Mouse (Mus musculus) embryonic facial prominence, embryonic 11.5 days (tissue): ENCODE data around the gene Phf21a. TPM values are rescaled to one million over a fixed set of nuclear protein-coding genes. Genes with fewer than 3 reads are reported as not detected.

Source experiments
- ATAC-seq: fragments of 200-750 bp; cut with Nextera tagmentation; replicated peaks from 2 replicates; pipeline ENCODE4 v1.8.0; 2017; ENCODE audit warnings: low read depth; ENCODE audit not compliant: insufficient number of reproducible peaks, low FRiP score, low TSS enrichment
- DNase-seq: peaks from one replicate; pipeline ENCODE4 v3.0.0-alpha.2; 2015; ENCODE audit warnings: low spot score
- H3K27ac ChIP-seq: fragments of 300-500 bp; sonication (generic); replicated peaks from 2 replicates; pipeline ENCODE4 v1.5.1; 2014; ENCODE audit warnings: mild to moderate bottlenecking, low read depth, low read length, control low read depth
- H3K27me3 ChIP-seq: fragments of 300-500 bp; sonication (generic); 2 replicates; pipeline ENCODE4 v1.6.1; 2014; ENCODE audit warnings: mild to moderate bottlenecking, low read length, moderate library complexity, mixed read lengths; ENCODE audit not compliant: control insufficient read depth, insufficient read depth
- H3K36me3 ChIP-seq: fragments of 300-500 bp; sonication (generic); replicated peaks from 2 replicates; pipeline ENCODE4 v1.6.1; 2014; ENCODE audit warnings: low read depth, mild to moderate bottlenecking, low read length, moderate library complexity, mixed read lengths; ENCODE audit not compliant: control insufficient read depth, insufficient read depth
- H3K4me1 ChIP-seq: fragments of 300-500 bp; sonication (generic); 2 replicates; pipeline ENCODE4 v1.6.1; 2014; ENCODE audit warnings: low read length, mixed read lengths; ENCODE audit not compliant: control insufficient read depth, insufficient read depth
- H3K4me2 ChIP-seq: fragments of 300-500 bp; sonication (generic); 2 replicates; pipeline ENCODE4 v1.6.1; 2014; ENCODE audit warnings: low read depth, mild to moderate bottlenecking, control low read depth, low read length, moderate library complexity
- H3K4me3 ChIP-seq: fragments of 300-500 bp; sonication (generic); 2 replicates; pipeline ENCODE4 v1.5.1; 2014; ENCODE audit warnings: low read depth, low read length, control low read depth
- H3K9ac ChIP-seq: fragments of 300-500 bp; sonication (generic); replicated peaks from 2 replicates; pipeline ENCODE4 v1.6.1; 2014; ENCODE audit warnings: mild to moderate bottlenecking, control low read depth, low read length
- H3K9me3 ChIP-seq: fragments of 300-500 bp; sonication (generic); replicated peaks from 2 replicates; pipeline ENCODE4 v1.6.1; 2016; ENCODE audit warnings: mild to moderate bottlenecking, low read length, inconsistent platforms, mixed read lengths; ENCODE audit not compliant: control insufficient read depth
- WGBS: fragments of 180-500 bp; shearing (Covaris S2); extraction: QIAGEN DNeasy Blood & Tissue Kit; methylation state at CpG from one replicate; pipeline ENCODE4 v1.1.7; 2014; 5-methylcytosine and 5-hydroxymethylcytosine counted together
- polyA plus RNA-seq: library from polyadenylated mRNA; unstranded; fragments of >200 nt; fragmentation: Nextera tagmentation; extraction: Ambion mirVana; gene quantifications from 2 replicates; pipeline ENCODE4 v1.2.1, GENCODE M21; 2014

The Phf21a gene
- polyA plus RNA-seq, 1 experiment from 2014 or later = 41.8 TPM

DNA sequence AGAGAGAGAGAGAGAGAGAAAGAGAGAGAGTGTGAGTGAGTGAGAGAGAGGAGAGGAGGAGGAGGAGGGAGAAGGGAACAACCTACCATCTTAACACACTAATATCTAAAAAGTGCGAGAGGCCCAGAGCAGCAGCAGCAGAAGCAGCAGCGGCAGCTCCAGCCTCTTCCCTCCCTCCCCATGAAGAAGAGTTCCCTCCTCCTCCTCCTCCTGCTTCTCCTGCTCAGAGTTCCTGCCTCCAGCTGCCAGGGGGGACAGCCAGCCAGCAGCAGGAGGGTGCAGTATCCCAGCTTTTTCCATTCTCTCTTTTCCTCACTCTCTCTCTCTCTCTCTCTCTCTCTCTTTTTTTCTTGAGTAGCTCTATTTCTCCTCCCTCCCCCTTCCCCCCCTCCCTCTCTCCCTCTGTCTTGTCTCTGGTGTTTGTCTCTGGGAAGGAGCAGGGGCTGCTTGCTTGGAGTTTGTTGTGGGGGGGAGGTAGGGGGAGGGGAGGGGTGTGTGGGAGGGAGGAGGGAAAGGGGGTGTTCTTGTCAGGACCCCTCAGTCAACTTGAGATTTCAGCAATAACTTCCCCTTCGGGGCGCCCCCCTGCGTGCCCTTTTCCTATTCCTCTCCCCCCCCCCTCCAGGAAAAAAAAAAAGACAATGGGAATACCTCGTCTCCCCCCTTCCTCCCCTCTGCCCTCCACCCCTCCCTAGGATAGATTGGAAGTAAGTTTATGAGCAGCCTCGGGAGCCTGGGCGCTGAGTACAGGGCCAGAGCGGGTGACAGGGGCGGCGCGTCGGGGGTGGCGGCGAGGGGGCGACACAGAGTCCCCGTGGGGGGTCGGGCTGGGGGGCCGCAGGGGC is 91.4 kb downstream of the Phf21a start:
- H3K9me3 ChIP-seq = no peaks in the 10 kb centered on the region
- 3% methylated on average over 6 of the region's 19 CpGs for WGBS
- ATAC-seq (peak; percentile 49), DNase-seq (peak; percentile 75)
- H3K27me3 ChIP-seq = no peaks in the 10 kb centered on the region
- H3K4me2 ChIP-seq = peak overlapping the region; percentile 85
- no peaks in the 10 kb centered on the region for H3K4me1 ChIP-seq
- peak overlapping the region; percentile 86 for H3K4me3 ChIP-seq
- no peaks in the 10 kb centered on the region for H3K36me3 ChIP-seq
- H3K9ac ChIP-seq = peak overlapping the region; percentile 92
- peak overlapping the region; percentile 99 for H3K27ac ChIP-seq

DNA sequence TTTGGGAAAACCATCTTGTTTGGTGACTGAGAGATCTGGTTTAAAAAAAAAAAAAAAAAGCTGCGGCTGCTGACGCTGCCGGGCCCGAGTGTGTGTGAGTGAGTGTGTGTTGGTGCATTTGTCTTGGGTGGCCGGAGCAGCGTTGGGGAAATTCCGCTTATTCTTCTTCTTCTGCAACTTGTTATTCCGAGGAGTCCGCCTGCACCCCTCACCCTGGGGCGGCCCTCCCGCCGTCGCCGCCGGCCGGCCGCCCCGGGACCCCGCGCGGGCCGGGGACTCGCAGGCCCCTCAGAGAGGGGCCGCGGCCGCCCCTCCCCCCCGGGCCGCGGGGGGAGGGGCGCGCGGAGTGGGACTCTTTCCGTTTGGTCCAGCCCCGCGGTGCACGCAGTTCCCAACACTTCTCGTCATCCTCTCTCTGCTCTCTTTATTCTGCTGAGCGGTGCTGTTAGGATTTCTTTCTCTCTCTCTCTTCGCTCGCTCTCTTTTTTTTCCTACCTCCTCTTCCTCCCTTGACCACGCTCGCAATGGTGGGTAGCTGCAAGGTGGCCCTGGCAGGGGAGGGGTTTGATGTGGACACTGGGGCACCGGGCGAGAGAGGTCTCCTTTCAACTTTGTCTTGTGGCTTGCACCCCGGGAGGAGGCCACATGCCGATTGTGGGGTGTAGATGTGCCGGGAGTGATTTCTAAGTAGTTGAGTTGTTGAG is 92.3 kb downstream of the Phf21a start:
- Histone ChIP-seq H3K4me2 (peak overlapping the region; percentile 85), H3K27me3 (no peaks in the 10 kb centered on the region), H3K36me3 (no peaks in the 10 kb centered on the region), H3K9me3 (no peaks in the 10 kb centered on the region), H3K4me3 (peak overlapping the region; percentile 86), H3K9ac (peak overlapping the region; percentile 92), H3K4me1 (no peaks in the 10 kb centered on the region), H3K27ac (peak overlapping the region; percentile 99)
- under 1% methylated on average over 44 of the region's 47 CpGs for WGBS
- ATAC-seq = peak; percentile 46; the same call in 1 of the 2 replicates
- peak; percentile 78 for DNase-seq

GRCm38 (mm10) chr2:92185766-92186450 is 93.0 kb downstream of the Phf21a start:
- WGBS = 14% methylated on average over 11 of the region's 11 CpGs
- Histone ChIP-seq H3K4me3 (peak overlapping the region; percentile 86), H3K27me3 (no peaks in the 10 kb centered on the region), H3K36me3 (no peaks in the 10 kb centered on the region), H3K4me2 (peak overlapping the region; percentile 85), H3K4me1 (no peaks in the 10 kb centered on the region), H3K27ac (peak overlapping the region; percentile 99), H3K9ac (peak overlapping the region; percentile 92), H3K9me3 (no peaks in the 10 kb centered on the region)
- DNase-seq = no peak
- no peak for ATAC-seq

GRCm38 (mm10) chr2:92187061-92187460 is 94.1 kb downstream of the Phf21a start:
- H3K4me3 ChIP-seq = no peak overlapping the region
- H3K9me3 ChIP-seq = no peaks in the 10 kb centered on the region
- H3K4me2 ChIP-seq = 0 out of 2 replicates have a peak overlapping the region, but pooled peaks have one; percentile 13
- DNase-seq (no peak), ATAC-seq (no peak)
- WGBS = 71% methylated on average over 6 of the region's 6 CpGs
- H3K4me1 ChIP-seq = no peaks in the 10 kb centered on the region
- no peak overlapping the region for H3K9ac ChIP-seq
- no peaks in the 10 kb centered on the region for H3K36me3 ChIP-seq
- no peak overlapping the region for H3K27ac ChIP-seq
- no peaks in the 10 kb centered on the region for H3K27me3 ChIP-seq

DNA sequence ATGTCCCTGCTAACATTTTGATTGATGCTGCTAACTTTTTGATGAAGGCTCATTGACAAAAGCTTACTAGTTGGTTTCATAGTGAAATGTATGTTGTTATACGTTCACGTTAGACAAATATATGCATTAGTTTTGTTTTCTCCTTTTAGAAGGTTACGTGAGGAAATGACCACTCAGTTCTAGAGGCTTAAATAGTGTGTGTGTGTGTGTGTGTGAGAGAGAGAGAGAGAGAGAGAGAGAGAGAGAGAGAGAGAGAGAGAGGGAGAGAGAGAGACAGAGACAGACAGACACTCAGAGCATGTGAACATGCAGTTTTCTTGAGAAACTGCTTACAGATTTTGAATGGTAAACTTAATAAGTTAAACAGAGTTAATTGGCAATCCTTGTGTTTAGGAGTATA is 95.8 kb downstream of the Phf21a start:
- no peaks in the 10 kb centered on the region for H3K9me3 ChIP-seq
- no peaks in the 10 kb centered on the region for H3K36me3 ChIP-seq
- no peak overlapping the region for H3K27ac ChIP-seq
- 73% methylated on average over 3 of the region's 3 CpGs for whole genome bisulfite sequencing
- ATAC-seq (no peak), DNase-seq (no peak)
- H3K4me1 ChIP-seq = no peaks in the 10 kb centered on the region
- H3K27me3 ChIP-seq = no peaks in the 10 kb centered on the region
- no peak overlapping the region for H3K4me3 ChIP-seq
- H3K9ac ChIP-seq = no peak overlapping the region
- no peak overlapping the region for H3K4me2 ChIP-seq

GRCm38 (mm10) chr2:92190960-92191359 is 98.0 kb downstream of the Phf21a start:
- Histone ChIP-seq H3K27ac (no peak overlapping the region), H3K9ac (no peak overlapping the region), H3K4me2 (no peak overlapping the region), H3K4me1 (no peaks in the 10 kb centered on the region), H3K27me3 (no peaks in the 10 kb centered on the region), H3K4me3 (no peak overlapping the region), H3K9me3 (no peaks in the 10 kb centered on the region), H3K36me3 (no peaks in the 10 kb centered on the region)
- WGBS = 70% methylated on average over 5 of the region's 5 CpGs
- ATAC-seq = no peak
- no peak for DNase-seq

GRCm38 (mm10) chr2:92191826-92192581 is 99.1 kb downstream of the Phf21a start:
- H3K9ac ChIP-seq = no peak overlapping the region
- peak; percentile 80 for DNase-seq
- no peaks in the 10 kb centered on the region for H3K9me3 ChIP-seq
- H3K27me3 ChIP-seq = no peaks in the 10 kb centered on the region
- no peaks in the 10 kb centered on the region for H3K4me1 ChIP-seq
- H3K4me2 ChIP-seq = no peak overlapping the region
- ATAC-seq = no peak
- WGBS = 80% methylated on average over 5 of the region's 5 CpGs
- H3K4me3 ChIP-seq = no peak overlapping the region
- H3K36me3 ChIP-seq = no peaks in the 10 kb centered on the region
- H3K27ac ChIP-seq = no peak overlapping the region
